Mouse (Mus musculus) C3H10T1/2 (cell line): Measurements from ENCODE around the gene Tcf23. TPM values are rescaled to one million over a fixed set of nuclear protein-coding genes. Genes with fewer than 3 reads are reported as not detected.

Experiments
- polyA plus RNA-seq, 2 experiments: library from polyadenylated mRNA; unstranded; fragments of >200 nt; fragmentation: generic; extraction: Trizol; gene quantifications; one replicate each; pipeline ENCODE4 v1.2.1; 2012; ENCODE audit warnings: missing spikeins in 2 of 2

Tcf23 gene
- under 1 TPM; 0.01 to 0.09 TPM for polyA plus RNA-seq

DNA sequence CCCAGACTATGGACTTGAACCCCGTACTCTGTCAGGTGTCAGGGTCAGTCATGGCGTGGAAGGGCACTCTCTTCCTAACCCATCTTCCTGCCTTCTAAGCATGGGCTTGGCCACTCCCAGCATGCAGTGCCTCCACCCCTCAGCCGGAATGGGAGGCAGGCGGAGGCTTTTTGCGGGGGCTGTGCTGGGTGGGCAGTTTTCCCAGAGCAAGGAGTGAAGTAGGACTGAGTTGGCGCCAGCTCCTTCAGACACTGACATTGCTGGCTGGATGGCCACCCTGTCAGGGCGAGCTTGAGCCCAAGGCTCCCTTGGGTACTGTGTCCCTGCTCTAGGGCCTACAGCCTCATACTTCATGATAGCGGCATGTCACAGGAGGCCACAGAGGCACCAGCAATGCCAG, at the start of gene Tcf23:
Gene Tcf23 (plus strand): TSS at position 247 of the 400 bp plus-strand sequence.

DNA sequence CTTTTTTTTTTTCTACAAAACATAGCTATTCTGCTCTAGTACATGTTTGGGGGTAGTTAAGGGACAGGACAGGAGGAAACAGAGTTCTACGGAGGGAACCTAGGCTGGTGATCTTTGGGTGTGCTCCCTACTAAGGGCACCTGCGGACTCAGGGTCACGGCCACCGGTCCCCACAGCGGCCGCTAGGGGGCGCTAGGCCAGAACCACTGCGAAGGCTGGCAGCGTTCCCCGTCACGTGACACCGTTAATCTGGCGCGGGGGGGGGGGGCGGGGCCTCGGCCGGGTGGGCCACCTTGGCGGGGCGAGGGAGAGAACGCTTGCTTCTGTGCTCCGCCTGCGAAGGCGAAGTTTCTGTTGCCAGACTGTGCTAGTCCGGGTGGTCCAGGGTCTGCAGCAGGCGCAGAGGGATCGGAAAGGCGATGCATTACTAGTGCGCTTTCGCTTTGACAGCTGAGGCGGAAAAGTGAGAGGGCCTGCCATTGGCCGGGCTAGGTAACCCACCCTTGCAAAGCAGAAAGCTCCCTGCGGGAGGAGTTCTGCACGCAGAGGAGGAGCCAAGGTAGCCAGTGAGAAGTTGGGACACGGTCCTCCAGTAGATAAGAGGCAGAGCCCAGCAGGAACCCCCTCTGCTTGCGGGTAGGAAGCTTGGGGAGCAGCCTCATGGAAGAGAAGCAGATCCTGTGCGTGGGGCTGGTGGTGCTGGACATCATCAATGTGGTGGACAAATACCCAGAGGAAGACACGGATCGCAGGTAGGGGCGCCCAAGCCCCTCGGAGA, 47.0 kb upstream of the Tcf23 start, which contains the start of gene Khk:
Gene Khk (plus strand): TSS at position 176 of the 778 bp plus-strand sequence.

DNA sequence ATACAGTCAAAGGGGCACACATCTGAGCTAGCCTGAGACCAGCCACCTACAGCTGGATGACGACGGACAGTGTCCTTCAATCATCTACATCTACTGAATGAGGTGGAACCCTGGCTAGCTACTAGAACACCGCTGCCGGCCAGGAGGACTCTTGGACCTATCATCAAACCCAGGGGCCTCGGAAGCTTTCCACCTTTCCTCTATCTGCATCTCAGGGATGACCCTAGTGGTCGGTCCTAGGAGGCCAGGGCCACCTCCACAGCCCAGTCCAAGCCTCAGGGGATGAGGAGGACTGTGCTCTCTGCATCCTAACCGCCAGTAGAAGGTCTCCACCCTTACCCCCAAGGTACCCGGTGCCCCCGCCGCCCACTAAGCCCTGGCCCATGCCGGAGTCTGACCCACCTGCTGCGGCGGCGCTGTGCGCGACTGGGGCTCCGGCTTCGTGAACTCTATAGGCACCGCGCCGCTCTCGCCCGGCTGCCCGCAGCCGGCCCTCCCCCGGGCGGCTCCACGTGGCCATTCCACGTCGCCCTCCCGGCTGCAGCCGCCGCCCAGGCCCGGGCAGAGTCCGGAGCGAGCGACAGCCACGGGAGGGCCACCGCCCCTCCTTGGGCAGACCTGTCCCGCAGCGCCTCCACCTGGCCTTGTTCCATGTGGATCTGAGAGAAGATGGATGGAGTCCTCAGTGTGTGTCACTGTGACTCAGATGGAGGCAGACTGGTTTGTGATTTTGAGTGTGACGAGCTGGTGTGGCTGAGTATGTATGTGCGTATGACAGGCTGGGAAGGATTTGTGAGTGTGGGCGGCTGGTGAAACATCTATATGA, 23.3 kb upstream of the Tcf23 start, which contains the start of gene Cgref1:
Gene Cgref1 (minus strand): TSS at position 636 of the 826 bp plus-strand sequence.

DNA sequence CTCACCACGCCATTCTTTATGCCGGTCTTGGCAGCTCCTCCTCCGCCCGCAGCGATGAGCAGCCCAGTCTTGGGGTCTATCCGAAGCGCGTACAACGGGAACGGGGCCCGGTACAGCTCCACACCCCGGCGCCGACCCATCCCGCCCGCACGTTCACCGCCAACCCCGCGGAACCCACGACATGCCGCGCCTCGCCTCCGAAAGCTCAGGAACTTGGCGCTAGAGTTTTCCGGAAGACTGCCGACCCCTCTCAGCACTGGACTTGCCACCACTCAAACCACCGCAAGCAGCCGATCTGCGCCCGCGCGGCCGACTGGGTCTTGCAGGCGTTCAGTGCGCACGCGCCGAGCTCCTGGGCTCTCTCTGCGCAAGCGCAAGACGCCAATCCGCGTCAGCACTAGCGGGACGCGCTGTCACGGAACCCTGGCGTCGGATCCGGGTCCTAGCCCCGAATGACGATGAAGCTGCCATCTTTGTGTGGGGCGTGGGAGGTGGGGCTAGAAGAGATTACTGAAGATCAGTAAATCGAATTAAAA, 8.4 kb upstream of the Tcf23 start, which contains the start of gene Preb:
Gene Preb (minus strand): TSS at position 396 of the 536 bp plus-strand sequence.

Other genes with a start within 250 kb of the Tcf23 start
- gene Mapre3, start 154.0 kb upstream of the Tcf23 start, polyA plus RNA-seq: 10 to 100 TPM; 15.0 to 44.0 TPM
- 10 to 100 TPM; 49.8 to 61.3 TPM for gene Tmem214, start 100.7 kb upstream of the Tcf23 start, polyA plus RNA-seq
- gene Agbl5, start 80.0 kb upstream of the Tcf23 start, polyA plus RNA-seq: 10 to 100 TPM in 1 of 2 experiments, 1 to 10 TPM in 1; 3.0 to 14.2 TPM
- gene Ost4, start 60.9 kb upstream of the Tcf23 start, polyA plus RNA-seq: 100 to 1,000 TPM; 358 to 516 TPM
- gene Emilin1, start 55.3 kb upstream of the Tcf23 start, polyA plus RNA-seq: 100 to 1,000 TPM in 1 of 2 experiments, 10 to 100 TPM in 1; 72.2 to 299 TPM
- 10 to 100 TPM in 1 of 2 experiments, 1 to 10 TPM in 1; 4.2 to 16.0 TPM for gene Khk, start 47.2 kb upstream of the Tcf23 start, polyA plus RNA-seq
- 10 to 100 TPM in 1 of 2 experiments, 1 to 10 TPM in 1; 7.5 to 26.7 TPM for gene Cgref1, start 23.1 kb upstream of the Tcf23 start, polyA plus RNA-seq
- gene Preb, start 8.3 kb upstream of the Tcf23 start, polyA plus RNA-seq: 100 to 1,000 TPM; 101 to 115 TPM
- gene Atraid, start 79.7 kb downstream of the Tcf23 start, polyA plus RNA-seq: 100 to 1,000 TPM in 1 of 2 experiments, 10 to 100 TPM in 1; 87.3 to 332 TPM
- gene Slc5a6, start 80.3 kb downstream of the Tcf23 start, polyA plus RNA-seq: 1 to 10 TPM; 4.7 to 5.6 TPM
- 10 to 100 TPM; 17.9 to 34.9 TPM for gene Cad, start 86.1 kb downstream of the Tcf23 start, polyA plus RNA-seq
- gene Dnajc5g, start 137.6 kb downstream of the Tcf23 start, polyA plus RNA-seq: not detected
- 1 to 10 TPM in 1 of 2 experiments, under 1 TPM in 1; 0.47 to 3.0 TPM for gene Slc30a3, start 139.6 kb downstream of the Tcf23 start, polyA plus RNA-seq
- under 1 TPM; 0.04 to 0.61 TPM for gene Trim54, start 148.1 kb downstream of the Tcf23 start, polyA plus RNA-seq
- not detected for gene Ucn, start 170.2 kb downstream of the Tcf23 start, polyA plus RNA-seq
- gene Mpv17, start 185.6 kb downstream of the Tcf23 start, polyA plus RNA-seq: 10 to 100 TPM; 21.8 to 85.3 TPM
- gene Gm29609, start 211.2 kb downstream of the Tcf23 start, polyA plus RNA-seq: 1 to 10 TPM in 1 of 2 experiments, under 1 TPM in 1; 0.32 to 2.0 TPM
- gene Gtf3c2, start 211.5 kb downstream of the Tcf23 start, polyA plus RNA-seq: 10 to 100 TPM; 17.7 to 36.2 TPM
- gene Snx17, start 224.6 kb downstream of the Tcf23 start, polyA plus RNA-seq: 100 to 1,000 TPM; 166 to 169 TPM
- 10 to 100 TPM; 36.4 to 57.5 TPM for gene Eif2b4, start 224.8 kb downstream of the Tcf23 start, polyA plus RNA-seq
- gene Zfp513, start 233.6 kb downstream of the Tcf23 start, polyA plus RNA-seq: 10 to 100 TPM in 1 of 2 experiments, 1 to 10 TPM in 1; 8.8 to 22.4 TPM